Mouse (Mus musculus): ENCODE results near the gene Psme2.

DNA sequence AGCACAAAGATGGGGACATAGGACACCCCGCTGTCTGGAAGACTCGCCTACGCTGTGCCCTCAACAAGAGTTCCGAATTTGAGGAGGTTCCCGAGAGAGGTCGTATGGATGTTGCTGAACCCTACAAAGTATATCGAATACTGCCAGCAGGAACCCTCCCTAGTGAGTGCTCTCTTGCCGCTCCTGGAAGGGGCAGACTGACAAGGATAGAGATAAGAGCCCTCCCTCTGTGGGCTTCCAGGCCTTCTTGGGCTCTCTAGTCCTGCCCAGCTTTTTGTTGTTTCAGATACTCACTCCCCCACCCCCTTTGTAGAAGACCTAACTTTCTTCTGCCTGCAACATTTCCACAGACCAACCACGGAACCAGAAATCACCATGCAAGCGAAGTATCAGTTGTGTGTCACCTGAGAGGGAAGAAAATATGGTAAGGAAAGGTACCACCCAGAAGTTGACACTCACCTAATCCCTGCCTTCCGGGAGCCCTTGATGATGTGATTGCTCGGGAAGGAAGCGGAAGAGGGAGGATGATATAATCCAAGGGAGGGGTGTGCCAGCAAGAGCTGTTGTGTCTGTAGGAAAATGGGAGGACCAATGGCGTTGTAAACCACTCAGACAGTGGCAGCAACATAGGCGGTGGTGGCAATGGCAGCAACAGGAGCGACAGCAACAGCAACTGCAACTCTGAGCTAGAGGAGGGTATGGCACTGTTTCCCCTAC is 15.0 kb upstream of the Psme2 start:
- no peak for TF ChIP-seq CTCF (IDR thresholded peaks at IDR 0.05; ENCODE audit: extremely low read depth, insufficient read depth, low read length)
- TF ChIP-seq POLR2A (IDR thresholded peaks at IDR 0.05; ENCODE audit: extremely low read depth, insufficient read depth, low read length): no peak
